Mouse (Mus musculus) bone marrow macrophage, adult 2 months (primary cell): ENCODE measurements around the gene Golga2.

Source experiments
- CTCF ChIP-seq: IDR thresholded peaks from 2 replicates; pipeline ENCODE4 v1.5.1; 2012; ENCODE audit warnings: low read depth, mild to moderate bottlenecking, low read length, moderate library complexity
- POLR2A ChIP-seq: IDR thresholded peaks from 2 replicates; pipeline ENCODE4 v1.6.1; 2012; ENCODE audit warnings: mild to moderate bottlenecking, low read depth, low read length, borderline replicate concordance

DNA sequence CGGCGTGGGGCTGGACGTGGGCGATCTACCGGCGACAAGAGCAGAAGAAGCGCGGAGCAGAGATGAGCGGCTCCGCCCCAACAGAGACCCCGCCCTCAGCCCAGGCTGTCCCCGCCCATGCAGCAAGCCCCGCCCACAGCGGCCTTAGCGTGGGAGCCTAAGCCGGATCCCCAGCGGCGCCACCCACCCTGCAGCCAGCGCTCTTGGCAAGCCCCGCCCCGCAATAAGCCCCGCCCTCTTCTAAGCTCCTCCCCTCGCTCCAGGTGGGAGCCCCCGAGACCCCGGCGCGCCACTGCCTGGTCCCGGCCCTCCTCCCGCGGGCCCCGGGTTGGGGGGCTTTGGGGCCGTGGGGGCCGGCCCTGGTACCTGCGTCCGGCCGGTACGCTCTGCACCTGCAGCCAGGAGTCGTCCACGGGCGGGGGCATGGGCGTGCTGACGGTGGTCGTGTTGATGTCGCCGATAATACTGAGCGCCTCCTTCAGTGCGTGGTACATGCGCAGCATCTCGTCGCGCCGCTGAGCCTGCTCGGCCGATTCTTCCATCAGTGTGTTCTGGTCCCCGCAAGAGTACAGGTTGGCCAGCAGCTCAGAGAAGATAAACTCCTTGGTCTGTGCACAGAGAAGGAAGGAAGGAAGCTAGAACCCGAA lies 25.3 kb downstream of the Golga2 start:
- TF ChIP-seq CTCF (no peak), POLR2A (no peak)
